Mouse (Mus musculus): ENCODE measurements around the gene Kalrn.

DNA sequence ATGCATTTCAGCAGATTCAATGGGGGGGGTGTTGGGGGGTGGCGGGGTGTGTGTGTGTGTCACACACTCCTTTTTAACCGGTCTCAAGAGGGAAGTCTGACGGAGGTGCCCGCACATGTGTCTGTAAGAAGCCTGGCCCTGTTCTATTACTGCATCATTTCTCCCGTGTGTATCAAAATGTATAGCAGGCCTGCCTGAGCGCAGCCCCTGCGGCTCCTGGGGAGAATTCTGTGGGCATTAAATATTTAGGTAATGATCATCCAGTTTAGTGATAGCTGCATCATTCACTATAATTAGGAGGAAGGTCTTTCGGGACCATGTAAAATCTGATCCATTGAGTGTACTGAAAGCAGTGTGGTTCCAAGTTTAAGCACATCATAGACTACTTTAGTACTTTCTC is 556.1 kb downstream of the Kalrn start:
- TF ChIP-seq TAL1 (IDR thresholded peaks at IDR 0.05; ENCODE audit: low read length), result no peak
- no peak for TF ChIP-seq GATA1 (IDR thresholded peaks at IDR 0.05; ENCODE audit: low read length)
